Mouse (Mus musculus) heart, embryonic 13.5 days (tissue): ENCODE results near the gene Sgpl1. TPM values are rescaled to one million over a fixed set of nuclear protein-coding genes. Genes with fewer than 3 reads are reported as not detected.

Source experiments
- ATAC-seq: fragments of 200-750 bp; cut with Nextera tagmentation; 2 replicates; pipeline ENCODE4 v1.8.0; 2017; ENCODE audit warnings: moderate TSS enrichment; ENCODE audit not compliant: insufficient number of reproducible peaks, low FRiP score, low TSS enrichment; ENCODE audit errors: extremely low read depth
- H3K27ac ChIP-seq: fragments of 300-500 bp; sonication (generic); replicated peaks from 2 replicates; pipeline ENCODE4 v1.5.1; 2015; ENCODE audit warnings: moderate library complexity, mild to moderate bottlenecking, inconsistent platforms
- H3K27me3 ChIP-seq: fragments of 300-500 bp; sonication (generic); replicated peaks from 2 replicates; pipeline ENCODE4 v1.6.1; 2015; ENCODE audit warnings: mild to moderate bottlenecking, inconsistent platforms
- H3K36me3 ChIP-seq: fragments of 300-500 bp; sonication (generic); 2 replicates; pipeline ENCODE4 v1.6.1; 2015; ENCODE audit warnings: mild to moderate bottlenecking, inconsistent platforms
- H3K4me1 ChIP-seq: fragments of 300-500 bp; sonication (generic); 2 replicates; pipeline ENCODE4 v1.6.1; 2015; ENCODE audit warnings: inconsistent platforms
- H3K4me2 ChIP-seq: fragments of 300-500 bp; sonication (generic); 2 replicates; pipeline ENCODE4 v1.6.1; 2015; ENCODE audit warnings: inconsistent platforms, mild to moderate bottlenecking, moderate library complexity
- H3K4me3 ChIP-seq: fragments of 300-500 bp; sonication (generic); 2 replicates; pipeline ENCODE4 v1.5.1; 2015; ENCODE audit warnings: moderate library complexity, mild to moderate bottlenecking, inconsistent platforms
- H3K9ac ChIP-seq: fragments of 300-500 bp; sonication (generic); 2 replicates; pipeline ENCODE4 v1.6.1; 2015; ENCODE audit warnings: inconsistent platforms, mild to moderate bottlenecking, moderate library complexity
- H3K9me3 ChIP-seq: fragments of 300-500 bp; sonication (generic); 2 replicates; pipeline ENCODE4 v1.6.1; 2016; ENCODE audit warnings: inconsistent platforms
- WGBS: fragments of 180-500 bp; shearing (Covaris S2); methylation state at CpG from one replicate; pipeline ENCODE4 v1.1.7; 2015; ENCODE audit warnings: mixed read lengths; 5-methylcytosine and 5-hydroxymethylcytosine counted together
- polyA plus RNA-seq: library from polyadenylated mRNA; unstranded; fragments of >200 nt; fragmentation: Nextera tagmentation; extraction: Ambion mirVana; gene quantifications from 2 replicates; pipeline ENCODE4 v1.2.1, GENCODE M21; 2015

Sgpl1 gene
- polyA plus RNA-seq, 1 experiment from 2014 or later = 29.1 TPM

DNA sequence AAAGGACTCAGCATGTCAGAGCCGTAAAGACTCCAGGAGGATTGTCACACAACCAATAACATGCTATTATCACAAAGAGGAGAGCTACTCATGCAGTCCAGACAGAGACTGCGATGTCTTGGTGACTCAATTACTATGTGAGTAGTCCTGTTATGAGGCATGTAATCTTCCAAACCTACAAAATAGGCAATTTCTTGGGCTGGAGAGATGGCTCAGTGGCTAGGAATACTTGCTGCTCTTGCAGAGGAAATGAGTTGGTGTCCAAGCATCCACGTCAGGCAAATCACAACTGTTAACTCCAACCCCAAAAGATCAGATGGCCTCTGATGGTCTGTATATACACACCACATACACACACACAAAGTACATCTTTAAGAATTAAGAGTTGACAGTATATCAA is 8.1 kb upstream of the Sgpl1 start:
- peaks cover 14% of the 10 kb centered on the region for H3K4me1 ChIP-seq
- no peaks in the 10 kb centered on the region for H3K9me3 ChIP-seq
- H3K4me2 ChIP-seq = no peak overlapping the region
- no peak overlapping the region for H3K4me3 ChIP-seq
- H3K36me3 ChIP-seq = no peaks in the 10 kb centered on the region
- no peak overlapping the region for H3K27ac ChIP-seq
- 67% methylated on average over 3 of the region's 3 CpGs for WGBS
- no peak overlapping the region for H3K9ac ChIP-seq
- no peak for ATAC-seq
- no peaks in the 10 kb centered on the region for H3K27me3 ChIP-seq

DNA sequence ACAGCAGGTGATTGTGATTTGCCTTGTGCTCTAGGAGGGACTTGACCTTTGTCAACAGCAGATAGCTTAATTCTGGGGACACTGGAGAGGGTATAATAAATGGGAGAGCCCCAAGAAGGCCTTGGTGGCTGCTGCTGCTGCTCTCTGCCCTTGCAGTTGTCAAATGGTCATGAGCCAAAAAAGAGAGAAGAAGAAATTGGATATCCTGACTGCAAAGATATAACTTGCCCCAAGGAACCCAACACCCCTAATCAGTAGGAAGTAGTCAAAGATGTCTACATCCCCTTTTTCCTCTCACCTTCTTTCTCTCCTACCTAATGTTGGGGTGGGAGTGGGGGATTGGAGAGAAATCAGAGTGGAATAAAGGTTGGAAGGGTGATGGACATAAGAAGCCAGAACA is 4.6 kb upstream of the Sgpl1 start:
- ATAC-seq = no peak
- Histone ChIP-seq H3K36me3 (no peaks in the 10 kb centered on the region), H3K4me1 (peaks cover 22% of the 10 kb centered on the region), H3K27me3 (no peaks in the 10 kb centered on the region), H3K4me3 (no peak overlapping the region), H3K9me3 (no peaks in the 10 kb centered on the region), H3K27ac (no peak overlapping the region), H3K4me2 (no peak overlapping the region), H3K9ac (no peak overlapping the region)

DNA sequence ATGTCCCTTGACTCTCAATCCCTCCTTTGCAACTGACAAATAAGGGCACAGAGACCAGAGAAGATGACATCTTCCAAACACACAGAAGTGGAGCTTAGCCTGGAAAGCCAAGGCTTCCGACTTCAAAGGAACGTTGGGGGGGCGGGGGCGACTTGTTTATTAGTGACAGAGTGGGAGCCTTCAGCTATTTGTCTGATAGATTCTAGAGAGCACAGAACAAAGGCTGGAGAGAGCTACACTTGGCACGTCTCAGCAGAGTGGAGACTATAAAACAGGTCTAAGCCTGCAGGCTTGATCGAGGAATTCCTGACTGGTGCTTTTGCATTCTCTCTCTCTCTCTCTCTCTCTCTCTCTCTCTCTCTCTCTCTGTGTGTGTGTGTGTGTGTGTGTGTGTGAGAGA is 3.1 kb upstream of the Sgpl1 start:
- no peaks in the 10 kb centered on the region for H3K9me3 ChIP-seq
- ATAC-seq = no peak
- WGBS = 27% methylated on average over 6 of the region's 6 CpGs
- H3K4me2 ChIP-seq = no peak overlapping the region
- H3K27ac ChIP-seq = peak overlapping the region; percentile 36; the same call in 1 of the 2 replicates
- H3K4me1 ChIP-seq = peaks cover 25% of the 10 kb centered on the region
- no peak overlapping the region for H3K9ac ChIP-seq
- no peaks in the 10 kb centered on the region for H3K36me3 ChIP-seq
- H3K27me3 ChIP-seq = no peaks in the 10 kb centered on the region
- H3K4me3 ChIP-seq = no peak overlapping the region

DNA sequence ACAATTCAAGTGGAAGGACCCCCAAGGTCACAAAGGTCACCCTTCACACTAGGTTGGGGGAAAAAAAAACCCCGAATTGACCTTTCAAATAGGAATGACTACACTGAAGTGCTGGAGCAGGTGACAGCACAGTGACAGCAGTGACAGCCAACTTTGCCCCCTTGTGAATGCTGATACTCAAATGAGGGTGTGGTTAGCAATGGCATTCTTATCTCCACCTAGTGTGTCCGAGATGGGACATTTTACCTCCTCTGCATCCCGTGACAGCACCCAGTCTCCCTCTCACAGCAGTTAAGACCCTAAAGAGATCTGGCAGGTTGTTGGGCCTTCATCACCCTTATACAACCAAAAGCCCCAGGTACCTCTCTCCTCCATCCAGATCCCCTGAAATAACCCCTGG is 2.0 kb upstream of the Sgpl1 start:
- Histone ChIP-seq H3K27me3 (no peaks in the 10 kb centered on the region), H3K4me1 (peaks cover 31% of the 10 kb centered on the region), H3K4me2 (no peak overlapping the region), H3K9ac (no peak overlapping the region), H3K4me3 (no peak overlapping the region), H3K36me3 (no peaks in the 10 kb centered on the region), H3K9me3 (no peaks in the 10 kb centered on the region), H3K27ac (no peak overlapping the region)
- no peak for ATAC-seq
- 38% methylated on average over 3 of the region's 3 CpGs for WGBS

DNA sequence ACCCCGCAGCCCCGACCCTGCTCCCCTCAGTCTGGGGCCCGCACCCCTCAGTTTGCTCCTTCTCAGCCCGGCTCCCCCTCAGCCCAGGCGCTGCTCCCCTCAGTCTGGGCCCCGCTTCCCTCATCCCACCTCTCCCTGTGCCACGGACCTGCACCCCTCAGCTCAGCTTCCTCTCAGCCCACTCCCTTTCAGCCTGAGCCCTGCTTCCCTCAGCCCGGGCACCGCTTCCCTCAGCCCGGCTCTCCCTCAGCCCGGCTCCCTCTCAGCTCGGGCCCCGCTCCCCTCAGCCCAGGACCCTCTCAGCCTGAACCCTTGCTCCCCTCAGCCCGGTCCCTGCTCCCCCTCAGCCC is 721 bp downstream of the Sgpl1 start:
- Histone ChIP-seq H3K36me3 (peaks cover 5% of the 10 kb centered on the region; the same call in 1 of the 2 replicates), H3K4me3 (peak overlapping the region; percentile 90), H3K4me1 (peaks cover 21% of the 10 kb centered on the region), H3K9me3 (no peaks in the 10 kb centered on the region), H3K27me3 (no peaks in the 10 kb centered on the region), H3K9ac (peak overlapping the region; percentile 98), H3K27ac (peak overlapping the region; percentile 96), H3K4me2 (peak overlapping the region; percentile 99)
- 2% methylated on average over 14 of the region's 14 CpGs for WGBS
- peak; percentile 10; the same call in 1 of the 2 replicates for ATAC-seq

DNA sequence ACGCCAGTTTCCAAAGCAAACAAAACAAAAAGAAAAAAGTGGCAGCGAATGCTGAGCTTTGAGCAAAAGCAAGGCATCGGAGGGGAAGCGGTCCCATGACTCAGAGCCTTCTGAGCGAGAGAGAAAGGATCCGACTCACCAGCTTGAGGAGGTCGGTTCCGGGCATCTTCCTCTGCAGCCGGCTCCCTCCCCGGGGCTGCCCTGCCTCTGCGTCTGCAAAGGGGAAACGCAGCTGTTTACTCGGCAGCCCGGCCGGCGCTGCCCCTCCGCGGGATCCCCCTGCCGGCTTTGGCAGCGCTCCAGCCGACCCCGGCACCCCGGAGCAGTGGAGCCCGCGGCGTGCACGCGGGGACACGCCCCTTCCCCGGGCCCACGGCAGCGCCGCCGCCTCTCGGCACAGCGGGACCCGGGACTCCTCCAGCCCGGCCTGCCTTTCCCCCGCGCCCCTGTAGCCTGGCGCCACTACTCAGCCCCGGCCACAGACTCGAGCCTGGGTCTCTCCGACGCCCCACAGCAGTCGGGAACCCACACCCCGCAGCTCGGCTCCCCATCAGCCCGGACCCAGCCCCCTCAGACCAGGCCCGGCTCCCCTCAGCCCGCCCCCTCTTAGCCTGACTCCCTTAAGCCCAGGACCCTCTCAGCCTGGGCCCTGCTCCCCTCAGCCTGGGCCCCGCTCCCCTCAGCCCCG is 1.2 kb downstream of the Sgpl1 start:
- peak overlapping the region; percentile 90 for H3K4me3 ChIP-seq
- H3K9ac ChIP-seq = peak overlapping the region; percentile 98
- peak; percentile 17; the same call in 1 of the 2 replicates for ATAC-seq
- peak overlapping the region; percentile 99 for H3K4me2 ChIP-seq
- H3K36me3 ChIP-seq = peaks cover 9% of the 10 kb centered on the region
- no peaks in the 10 kb centered on the region for H3K9me3 ChIP-seq
- under 1% methylated on average over 43 of the region's 53 CpGs for WGBS
- peaks cover 21% of the 10 kb centered on the region for H3K4me1 ChIP-seq
- H3K27ac ChIP-seq = peak overlapping the region; percentile 96
- H3K27me3 ChIP-seq = no peaks in the 10 kb centered on the region

DNA sequence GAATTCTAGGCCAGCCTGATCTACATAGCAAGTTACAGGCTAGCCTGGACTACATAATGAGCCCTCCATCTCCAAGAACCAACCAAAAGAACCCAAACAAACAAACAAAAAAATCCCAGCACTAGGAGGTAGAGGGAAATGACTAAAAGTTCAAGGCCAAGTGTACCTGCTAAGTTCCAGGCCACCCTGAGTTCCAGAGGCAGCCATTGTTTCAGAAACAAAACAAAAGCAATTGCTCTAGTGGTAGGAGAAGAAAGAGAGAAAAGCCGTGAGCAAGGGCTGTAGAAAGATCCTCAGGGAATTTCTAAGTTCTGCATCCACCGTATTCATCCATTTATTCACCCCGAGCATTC is 1.8 kb downstream of the Sgpl1 start:
- peaks cover 15% of the 10 kb centered on the region for H3K36me3 ChIP-seq
- peak overlapping the region; percentile 96 for H3K27ac ChIP-seq
- WGBS = 2% methylated on average over 3 of the region's 3 CpGs
- peak overlapping the region; percentile 99 for H3K4me2 ChIP-seq
- H3K9ac ChIP-seq = peak overlapping the region; percentile 98
- peaks cover 21% of the 10 kb centered on the region for H3K4me1 ChIP-seq
- H3K9me3 ChIP-seq = no peaks in the 10 kb centered on the region
- peak overlapping the region; percentile 90 for H3K4me3 ChIP-seq
- no peaks in the 10 kb centered on the region for H3K27me3 ChIP-seq
- no peak for ATAC-seq

DNA sequence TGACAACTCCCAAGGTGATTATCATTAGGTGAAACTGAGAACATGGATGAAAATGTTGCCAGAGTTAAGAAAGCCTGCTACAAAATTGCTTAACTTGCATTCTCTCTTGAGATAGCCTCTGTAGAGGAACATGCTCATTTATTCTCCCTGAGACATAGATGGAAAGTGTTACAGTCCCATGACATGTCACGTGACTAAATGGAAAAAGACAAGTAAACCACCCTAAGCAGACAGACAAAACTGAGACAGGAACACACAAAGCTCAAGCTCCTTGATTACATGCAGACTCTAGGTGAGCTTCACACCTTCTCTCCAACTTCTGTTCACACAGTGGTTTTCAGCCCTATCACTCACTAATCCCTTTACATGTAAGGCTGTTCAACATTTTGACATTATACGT is 4.2 kb downstream of the Sgpl1 start:
- H3K27ac ChIP-seq = no peak overlapping the region
- H3K27me3 ChIP-seq = no peaks in the 10 kb centered on the region
- 83% methylated on average over 2 of the region's 2 CpGs for WGBS
- ATAC-seq = no peak
- H3K36me3 ChIP-seq = peaks cover 25% of the 10 kb centered on the region
- no peaks in the 10 kb centered on the region for H3K9me3 ChIP-seq
- H3K4me1 ChIP-seq = peaks cover 16% of the 10 kb centered on the region
- H3K4me2 ChIP-seq = no peak overlapping the region
- no peak overlapping the region for H3K4me3 ChIP-seq
- no peak overlapping the region for H3K9ac ChIP-seq

DNA sequence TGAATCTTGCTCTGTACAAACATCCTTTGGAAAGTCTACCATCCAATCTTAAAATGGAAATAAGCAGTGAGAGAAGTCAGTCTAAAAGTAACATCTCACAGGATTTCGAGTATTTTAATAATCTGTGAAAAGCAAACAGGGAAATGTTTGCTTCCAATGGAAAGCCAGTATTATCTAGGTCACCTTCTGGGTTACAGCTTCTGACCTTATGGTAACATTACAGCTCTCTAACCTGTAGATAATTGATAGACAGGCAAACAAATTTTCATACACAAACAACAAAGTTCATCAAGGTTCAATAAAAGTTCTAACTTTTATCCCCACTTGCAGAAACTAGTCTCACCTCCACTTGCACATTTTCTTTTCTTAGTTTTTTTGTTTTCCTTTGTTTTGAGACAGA is 9.9 kb downstream of the Sgpl1 start:
- H3K9me3 ChIP-seq = no peaks in the 10 kb centered on the region
- H3K4me2 ChIP-seq = no peak overlapping the region
- WGBS = 61% methylated on average over 1 of the region's 1 CpGs
- H3K4me3 ChIP-seq = no peak overlapping the region
- no peaks in the 10 kb centered on the region for H3K27me3 ChIP-seq
- H3K36me3 ChIP-seq = peaks cover 29% of the 10 kb centered on the region
- no peak for ATAC-seq
- no peaks in the 10 kb centered on the region for H3K4me1 ChIP-seq
- no peak overlapping the region for H3K27ac ChIP-seq
- H3K9ac ChIP-seq = no peak overlapping the region

DNA sequence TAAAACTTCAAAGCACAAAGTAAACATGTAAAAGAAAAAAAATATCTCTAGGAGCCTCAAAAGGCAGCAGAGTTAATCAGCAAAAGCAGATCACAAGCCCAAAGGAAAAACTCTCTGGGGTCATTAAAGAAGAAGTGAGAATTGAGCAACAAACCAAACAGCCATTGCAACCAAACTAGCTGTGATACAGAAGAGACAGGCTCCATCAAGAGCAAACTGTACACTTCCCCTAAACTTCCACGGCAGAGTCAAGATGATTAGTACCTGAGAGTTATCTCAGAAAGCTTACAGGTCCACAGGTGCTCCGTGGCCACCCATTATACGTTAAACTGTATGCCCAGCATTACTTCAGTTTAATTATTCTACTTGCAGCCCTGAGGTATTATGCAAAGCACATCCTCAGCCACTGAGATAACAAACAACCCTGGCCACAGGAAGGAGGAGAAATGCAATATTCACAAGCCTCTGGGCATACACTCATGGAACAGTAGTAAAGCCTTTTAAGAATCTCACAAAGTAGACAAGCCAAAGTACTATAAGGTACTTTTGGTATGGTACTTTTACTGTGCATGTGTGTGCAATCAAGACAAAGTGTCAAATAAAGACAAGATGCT is 12.2 kb downstream of the Sgpl1 start:
- ATAC-seq = no peak
- H3K36me3 ChIP-seq = peaks cover 30% of the 10 kb centered on the region
- no peaks in the 10 kb centered on the region for H3K27me3 ChIP-seq
- H3K27ac ChIP-seq = no peak overlapping the region
- WGBS = 50% methylated on average over 3 of the region's 3 CpGs
- no peak overlapping the region for H3K4me3 ChIP-seq
- H3K4me1 ChIP-seq = no peaks in the 10 kb centered on the region
- no peak overlapping the region for H3K4me2 ChIP-seq
- H3K9me3 ChIP-seq = no peaks in the 10 kb centered on the region
- no peak overlapping the region for H3K9ac ChIP-seq

DNA sequence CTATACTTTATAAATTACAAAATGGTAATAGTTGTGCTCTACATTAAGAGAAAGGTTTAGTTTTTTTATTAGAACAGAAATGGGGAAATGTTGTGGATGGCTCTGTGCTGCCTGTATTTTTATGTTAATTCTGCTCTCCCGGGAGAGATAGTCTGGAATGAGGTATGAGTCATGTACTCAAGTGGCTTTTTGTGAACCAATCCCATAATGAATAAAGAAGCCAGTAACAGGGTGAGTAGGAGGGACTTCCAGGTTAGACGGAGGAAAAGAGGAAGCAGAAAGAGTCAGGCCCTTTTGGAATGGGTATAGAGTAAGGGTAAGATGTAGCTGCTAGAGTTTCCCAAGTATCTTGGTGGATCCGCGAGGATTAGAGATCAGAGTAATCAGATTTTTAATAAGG is 13.5 kb downstream of the Sgpl1 start:
- H3K4me3 ChIP-seq = no peak overlapping the region
- H3K36me3 ChIP-seq = peaks cover 29% of the 10 kb centered on the region
- no peak overlapping the region for H3K27ac ChIP-seq
- H3K4me1 ChIP-seq = no peaks in the 10 kb centered on the region
- H3K4me2 ChIP-seq = no peak overlapping the region
- no peaks in the 10 kb centered on the region for H3K27me3 ChIP-seq
- H3K9ac ChIP-seq = no peak overlapping the region
- WGBS = 67% methylated on average over 4 of the region's 4 CpGs
- H3K9me3 ChIP-seq = no peaks in the 10 kb centered on the region
- no peak for ATAC-seq

DNA sequence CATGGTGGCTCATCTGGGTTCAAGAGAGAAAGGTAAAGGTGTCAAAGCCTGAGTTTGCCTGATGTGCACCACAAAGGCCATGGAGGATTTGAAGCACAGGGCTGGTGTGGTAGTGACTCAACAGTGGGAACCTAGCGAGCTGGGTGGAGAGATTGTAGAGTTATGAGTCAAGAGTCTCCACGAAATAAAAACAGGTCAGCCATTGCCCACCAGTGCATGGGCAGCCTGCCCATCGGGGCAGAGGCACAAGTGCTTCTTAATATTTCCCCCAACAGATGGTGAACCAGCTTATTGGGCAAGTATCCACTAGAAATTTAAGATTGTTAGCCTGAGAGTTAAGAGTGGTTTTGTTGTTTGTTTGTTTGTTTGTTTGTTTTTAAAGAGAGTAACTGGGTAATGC is 16.5 kb downstream of the Sgpl1 start:
- no peaks in the 10 kb centered on the region for H3K27me3 ChIP-seq
- WGBS = 81% methylated on average over 3 of the region's 3 CpGs
- H3K9ac ChIP-seq = no peak overlapping the region
- no peak overlapping the region for H3K4me2 ChIP-seq
- ATAC-seq = no peak
- no peak overlapping the region for H3K27ac ChIP-seq
- no peaks in the 10 kb centered on the region for H3K9me3 ChIP-seq
- H3K4me1 ChIP-seq = no peaks in the 10 kb centered on the region
- H3K4me3 ChIP-seq = no peak overlapping the region
- peaks cover 30% of the 10 kb centered on the region for H3K36me3 ChIP-seq
